Mouse (Mus musculus) liver, embryonic 14.5 days (tissue): Measurements from ENCODE around the gene Rtl8a. TPM values are rescaled to one million over a fixed set of nuclear protein-coding genes. Genes with fewer than 3 reads are reported as not detected.
"Not testable (repeated sequence)": the region's sequence is repeated elsewhere in the genome, so short reads cannot be mapped to it uniquely, and the experiment has no call there.

Source experiments
- ATAC-seq: fragments of 200-750 bp; cut with Nextera tagmentation; 2 replicates; pipeline ENCODE4 v1.8.0; 2017; ENCODE audit warnings: moderate number of reproducible peaks, mild to moderate bottlenecking, moderate library complexity; ENCODE audit not compliant: insufficient read depth
- DNase-seq, 3 experiments: peaks; one replicate each; pipeline ENCODE4 v3.0.0-alpha.2; 2012 to 2013; ENCODE audit warnings: low read depth in 3 of 3, low spot score in 3 of 3
- H3K27ac ChIP-seq: fragments of 300-500 bp; sonication (generic); 2 replicates; pipeline ENCODE4 v1.5.1; 2014; ENCODE audit warnings: moderate library complexity, mild to moderate bottlenecking, control low read depth, inconsistent platforms
- H3K27me3 ChIP-seq: fragments of 300-500 bp; sonication (generic); 2 replicates; pipeline ENCODE4 v1.6.1; 2014; ENCODE audit warnings: mild to moderate bottlenecking, low read length, moderate library complexity; ENCODE audit not compliant: control insufficient read depth, insufficient read depth
- H3K36me3 ChIP-seq: fragments of 300-500 bp; sonication (generic); replicated peaks from 2 replicates; pipeline ENCODE4 v1.6.1; 2014; ENCODE audit warnings: low read depth; ENCODE audit not compliant: control insufficient read depth, insufficient read depth
- H3K4me1 ChIP-seq, 2 experiments: fragments of 200-500 bp in 1 of 2; fragments of 300-500 bp in 1 of 2; sonication (generic) in 1 of 2; replicated peaks; 2 replicates each; pipeline ENCODE4 v1.6.1; 2012 to 2014; ENCODE audit warnings: antibody characterized with exemption in 1 of 2, inconsistent platforms in 1 of 2, low read length in 1 of 2; ENCODE audit not compliant: control insufficient read depth in 2 of 2, insufficient read depth in 2 of 2
- H3K4me2 ChIP-seq: fragments of 300-500 bp; sonication (generic); 2 replicates; pipeline ENCODE4 v1.6.1; 2014; ENCODE audit warnings: low read depth, mild to moderate bottlenecking, control low read depth, moderate library complexity
- H3K4me3 ChIP-seq, 2 experiments: fragments of 200-500 bp in 1 of 2; fragments of 300-500 bp in 1 of 2; sonication (generic) in 1 of 2; 2 replicates each; pipeline ENCODE4 v1.5.1; 2012 to 2014; ENCODE audit warnings: low read depth in 2 of 2, low read length in 2 of 2, mild to moderate bottlenecking in 2 of 2, control low read depth in 1 of 2, inconsistent platforms in 1 of 2, moderate library complexity in 1 of 2; ENCODE audit not compliant: insufficient read depth in 1 of 2
- H3K9ac ChIP-seq: fragments of 300-500 bp; sonication (generic); replicated peaks from 2 replicates; pipeline ENCODE4 v1.6.1; 2014; ENCODE audit warnings: mild to moderate bottlenecking, control low read depth, moderate library complexity
- H3K9me3 ChIP-seq: fragments of 300-500 bp; sonication (generic); 2 replicates; pipeline ENCODE4 v1.6.1; 2016; ENCODE audit warnings: low read length, mixed read lengths; ENCODE audit not compliant: control insufficient read depth
- CTCF ChIP-seq: IDR thresholded peaks from 2 replicates; pipeline ENCODE4 v1.5.1; 2016; ENCODE audit warnings: antibody characterized with exemption, low read depth, control low read depth
- EP300 ChIP-seq: IDR thresholded peaks from 2 replicates; pipeline ENCODE4 v1.6.1; 2016; ENCODE audit warnings: antibody characterized with exemption, low read depth
- WGBS: fragments of 180-500 bp; shearing (Covaris S2); extraction: QIAGEN DNeasy Blood & Tissue Kit; methylation state at CpG from one replicate; pipeline ENCODE4 v1.1.7; 2014; ENCODE audit not compliant: insufficient replicate concordance; 5-methylcytosine and 5-hydroxymethylcytosine counted together
- polyA plus RNA-seq, 2 experiments: library from polyadenylated mRNA; depleted of rRNA in 1 of 2; stranded (reverse) in 1 of 2; unstranded in 1 of 2; fragments of >200 nt; fragmentation: Nextera tagmentation in 1 of 2; extraction: Ambion mirVana in 1 of 2; gene quantifications; 2 replicates each; pipeline versions ENCODE4 v1.2.1 to v1.2.3; 2012 to 2014

Gene Rtl8a
- 5.2 and 5.9 TPM in 2 replicates for polyA plus RNA-seq (2012; rRNA removed)
- 3.5 and 5.3 TPM in 2 replicates for polyA plus RNA-seq (2014; fragmentation: Nextera tagmentation; extraction: Ambion mirVana)

- not testable (repeated sequence) for H3K4me1 ChIP-seq, H3K36me3 ChIP-seq, H3K9ac ChIP-seq, H3K27ac ChIP-seq, H3K9me3 ChIP-seq, H3K27me3 ChIP-seq
- DNase-seq, result peak; percentile 25 to 28 (median 27)
- Histone ChIP-seq H3K4me3 (peak within 1 kb of the TSS in 1 of 2 experiments; percentile 26; a peak in 1 of 4 replicates), H3K4me2 (peak within 1 kb of the TSS; percentile 37; the same call in 1 of the 2 replicates)
- WGBS, result 10% methylated on average over 12 of the region's 50 CpGs
- peak; percentile 67 for ATAC-seq
Measured at GRCm38 (mm10) chrX:53642980-53643961, at the start of gene Rtl8a. Gene Rtl8a, minus strand, starts transcription at chrX:53643682.

GRCm38 (mm10) chrX:53693141-53693540 is 49.7 kb upstream of the Rtl8a start:
- Histone ChIP-seq H3K4me2 (no peak overlapping the region), H3K36me3 (no peaks in the 10 kb centered on the region), H3K27ac (no peak overlapping the region), H3K27me3 (no peaks in the 10 kb centered on the region), H3K9ac (no peak overlapping the region), H3K4me1 (no peaks in the 10 kb centered on the region), H3K4me3 (no peak overlapping the region), H3K9me3 (no peaks in the 10 kb centered on the region)
- WGBS, result 33% methylated on average over 2 of the region's 2 CpGs
- DNase-seq (no peak), ATAC-seq (no peak)
- no peak for TF ChIP-seq EP300
- no peak for TF ChIP-seq CTCF

DNA sequence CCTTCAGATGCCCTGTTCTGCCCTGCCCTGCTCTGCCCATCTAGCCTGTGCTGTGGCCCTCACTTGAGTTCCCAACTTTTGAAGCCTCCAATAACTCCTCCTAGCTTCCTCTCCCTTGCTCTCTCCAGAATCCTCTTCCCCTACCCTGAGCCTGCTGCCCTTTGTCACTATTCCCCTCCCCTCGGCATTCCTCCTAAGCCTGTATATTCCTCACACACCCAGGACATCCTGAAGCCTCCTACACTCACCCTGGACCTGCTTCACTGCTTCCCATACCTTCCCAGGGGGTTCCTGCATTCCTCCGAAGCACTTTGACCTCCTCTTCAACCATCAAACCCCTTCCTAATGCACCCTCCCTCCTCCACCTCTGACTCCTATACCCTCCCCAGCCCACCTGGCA is 48.6 kb upstream of the Rtl8a start:
- no peak overlapping the region for H3K4me2 ChIP-seq
- H3K27me3 ChIP-seq, result no peaks in the 10 kb centered on the region
- ATAC-seq (no peak), DNase-seq (no peak)
- H3K9ac ChIP-seq, result no peak overlapping the region
- no peaks in the 10 kb centered on the region for H3K36me3 ChIP-seq
- no peaks in the 10 kb centered on the region for H3K9me3 ChIP-seq
- H3K27ac ChIP-seq, result no peak overlapping the region
- TF ChIP-seq CTCF (no peak), EP300 (no peak)
- H3K4me3 ChIP-seq, result no peak overlapping the region
- H3K4me1 ChIP-seq, result no peaks in the 10 kb centered on the region
- WGBS, result 41% methylated on average over 2 of the region's 2 CpGs

DNA sequence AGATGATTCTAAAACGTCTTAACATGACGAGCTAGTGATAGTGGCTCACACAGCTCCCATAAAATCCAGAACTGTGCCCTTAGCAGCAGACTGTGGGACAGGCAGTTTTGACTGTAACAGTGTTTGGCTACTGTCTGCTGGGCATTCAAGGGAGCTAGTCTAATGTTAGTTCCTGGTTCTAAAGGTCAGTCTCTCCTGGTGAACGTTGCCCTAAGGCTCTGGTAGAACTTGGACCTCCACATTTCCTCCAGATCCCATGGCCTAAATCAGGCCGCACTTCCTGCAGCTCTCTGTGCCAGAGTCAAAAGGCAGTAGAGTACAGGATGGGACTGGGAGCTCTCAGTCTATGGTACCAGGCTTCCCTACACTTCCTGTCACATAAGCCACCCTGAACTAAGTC is 41.2 kb upstream of the Rtl8a start:
- H3K4me3 ChIP-seq, H3K27me3 ChIP-seq, H3K9me3 ChIP-seq, H3K36me3 ChIP-seq, DNase-seq, H3K27ac ChIP-seq, H3K4me1 ChIP-seq, ATAC-seq, H3K4me2 ChIP-seq, H3K9ac ChIP-seq: not testable (repeated sequence)
- WGBS, result 41% methylated on average over 2 of the region's 4 CpGs

DNA sequence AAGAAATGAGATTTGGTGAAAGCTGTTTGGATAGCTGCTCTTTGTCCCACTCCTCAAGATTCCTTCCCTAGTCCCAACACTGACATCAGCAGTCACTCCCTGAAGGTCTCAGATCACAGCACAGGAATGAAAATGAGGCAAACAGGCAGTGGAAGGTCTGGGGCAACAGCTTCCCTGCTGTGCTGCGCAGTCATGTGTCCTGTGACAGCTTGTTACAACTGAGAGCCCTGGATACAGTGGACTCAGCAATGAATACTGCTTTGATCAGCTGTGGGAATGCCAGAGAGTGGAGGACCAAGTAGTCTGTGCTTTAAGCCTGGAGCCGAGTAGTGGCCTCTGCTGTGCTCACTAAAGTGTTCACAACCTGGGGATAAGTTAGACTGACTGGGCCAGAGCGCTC is 39.2 kb upstream of the Rtl8a start:
- H3K9ac ChIP-seq, H3K27me3 ChIP-seq, H3K4me1 ChIP-seq, H3K4me2 ChIP-seq, H3K36me3 ChIP-seq, DNase-seq, H3K9me3 ChIP-seq, H3K4me3 ChIP-seq, ATAC-seq, H3K27ac ChIP-seq: not testable (repeated sequence)
- 33% methylated on average over 3 of the region's 3 CpGs for WGBS
